Mouse (Mus musculus) adrenal gland (tissue): Measurements from ENCODE around the gene Camk2b.

Experiments used
- intact Hi-C: fragments of 180-260 bp; cut with DNase I; formaldehyde crosslinking; loops from one replicate; pipeline ENCODE4 v1.15.1; 2025

Gene Camk2b

GRCm38 (mm10) chr11:6053386-6053785, 12.8 kb downstream of the Camk2b start:
- intact Hi-C loops = no loop called here

GRCm38 (mm10) chr11:6050066-6050560, 16.0 kb downstream of the Camk2b start:
- intact Hi-C loops = no loop called here

- intact Hi-C loops = no loop called here
Measured at GRCm38 (mm10) chr11:6048208-6048607, 18.0 kb downstream of the Camk2b start.

GRCm38 (mm10) chr11:6038929-6039328, 27.2 kb downstream of the Camk2b start:
- intact Hi-C loops = no loop called here

- intact Hi-C loops = no loop called here
Measured at GRCm38 (mm10) chr11:6037686-6038085, 28.5 kb downstream of the Camk2b start.

- intact Hi-C loops = no loop called here
Measured at GRCm38 (mm10) chr11:6037198-6037597, 29.0 kb downstream of the Camk2b start.

GRCm38 (mm10) chr11:6036477-6036876, 29.7 kb downstream of the Camk2b start:
- intact Hi-C loops = no loop called here

GRCm38 (mm10) chr11:6035521-6035920, 30.6 kb downstream of the Camk2b start:
- intact Hi-C loops = no loop called here

GRCm38 (mm10) chr11:6034740-6035139, 31.4 kb downstream of the Camk2b start:
- intact Hi-C loops = loop anchor here (5.0 kb wide), 1 partner anchor 153 kb away; no protein-coding TSS in a partner anchor

GRCm38 (mm10) chr11:6033801-6034200, 32.4 kb downstream of the Camk2b start:
- intact Hi-C loops = loop anchor here (5.0 kb wide), 1 partner anchor 154 kb away; no protein-coding TSS in a partner anchor

GRCm38 (mm10) chr11:6033147-6033546, 33.0 kb downstream of the Camk2b start:
- intact Hi-C loops = loop anchor here (5.0 kb wide), 1 partner anchor 154 kb away; no protein-coding TSS in a partner anchor

GRCm38 (mm10) chr11:6030650-6031049, 35.5 kb downstream of the Camk2b start:
- intact Hi-C loops = loop anchor here (5.0 kb wide), 1 partner anchor 157 kb away; no protein-coding TSS in a partner anchor

- intact Hi-C loops = loop anchor here (5.0 kb wide), 1 partner anchor 158 kb away; no protein-coding TSS in a partner anchor
Measured at GRCm38 (mm10) chr11:6029790-6030189, 36.4 kb downstream of the Camk2b start.

GRCm38 (mm10) chr11:6028911-6029310, 37.3 kb downstream of the Camk2b start:
- intact Hi-C loops = no loop called here

- intact Hi-C loops = loop anchor here (2.0 kb wide), 1 partner anchor 32 kb away; no protein-coding TSS in a partner anchor
Measured at GRCm38 (mm10) chr11:6026361-6026760, 39.8 kb downstream of the Camk2b start.

- intact Hi-C loops = no loop called here
Measured at GRCm38 (mm10) chr11:6024923-6025652, 41.1 kb downstream of the Camk2b start.

- intact Hi-C loops = no loop called here
Measured at GRCm38 (mm10) chr11:6020897-6021839, 45.0 kb downstream of the Camk2b start.

GRCm38 (mm10) chr11:6020360-6020759, 45.8 kb downstream of the Camk2b start:
- intact Hi-C loops = no loop called here

- intact Hi-C loops = no loop called here
Measured at GRCm38 (mm10) chr11:6018218-6019010, 47.7 kb downstream of the Camk2b start.

- intact Hi-C loops = no loop called here
Measured at GRCm38 (mm10) chr11:6017484-6018140, 48.5 kb downstream of the Camk2b start.
